Mouse (Mus musculus) adrenal gland, postnatal 36 days (tissue): ENCODE measurements around the gene Arhgef39. TPM values are rescaled to one million over a fixed set of nuclear protein-coding genes. Genes with fewer than 3 reads are reported as not detected.
"Not testable (repeated sequence)": the region's sequence is repeated elsewhere in the genome, so short reads cannot be mapped to it uniquely, and the experiment has no call there.

Experiments used
- DNase-seq, 2 experiments: peaks; one replicate each; pipeline ENCODE4 v3.0.0; 2021; ENCODE audit warnings: mixed read lengths in 1 of 2
- total RNA-seq, 2 experiments: library from RNA; stranded (reverse); gene quantifications; 2 replicates each; pipeline ENCODE4 v1.2.3; 2021

The Arhgef39 gene
- total RNA-seq, 2 experiments from 2014 or later: 2.6 to 3.5 TPM

DNA sequence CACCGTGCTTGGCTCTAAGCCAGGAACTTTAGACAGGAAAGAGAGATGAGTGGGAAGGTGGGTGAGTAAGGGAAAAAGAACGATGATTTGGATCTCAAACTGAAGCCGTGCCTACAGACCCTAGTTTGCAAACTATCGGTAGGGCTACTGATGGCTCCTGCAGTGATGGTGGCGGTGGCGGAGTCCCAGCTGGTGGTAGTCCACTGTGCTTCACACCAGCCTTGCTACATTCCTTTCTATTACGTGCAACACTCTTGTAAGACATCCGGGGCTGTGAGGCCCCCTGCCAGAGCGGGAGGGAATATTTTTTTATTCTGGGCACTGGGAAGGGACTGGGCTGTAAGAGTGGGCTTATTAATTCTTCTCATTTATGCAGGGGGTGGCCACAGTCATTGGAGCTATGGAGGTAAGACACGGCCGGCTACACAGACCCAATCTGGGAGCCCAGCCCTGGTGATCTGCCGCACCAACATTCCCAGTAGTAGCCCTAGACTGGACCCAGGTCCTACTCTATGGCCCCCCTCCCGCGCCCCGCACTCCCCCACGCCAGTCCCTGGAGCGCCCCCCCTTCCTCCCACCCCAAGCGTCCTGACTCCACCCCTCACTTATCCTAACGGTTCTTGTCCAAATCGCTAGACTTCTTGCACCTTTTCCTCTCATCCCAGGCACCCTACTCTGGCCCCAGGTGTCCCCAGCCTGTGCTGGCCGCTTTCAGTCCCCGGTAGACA, 8.6 kb upstream of the Arhgef39 start:
- peak in 1 of 2 experiments; percentile 15 for DNase-seq

DNA sequence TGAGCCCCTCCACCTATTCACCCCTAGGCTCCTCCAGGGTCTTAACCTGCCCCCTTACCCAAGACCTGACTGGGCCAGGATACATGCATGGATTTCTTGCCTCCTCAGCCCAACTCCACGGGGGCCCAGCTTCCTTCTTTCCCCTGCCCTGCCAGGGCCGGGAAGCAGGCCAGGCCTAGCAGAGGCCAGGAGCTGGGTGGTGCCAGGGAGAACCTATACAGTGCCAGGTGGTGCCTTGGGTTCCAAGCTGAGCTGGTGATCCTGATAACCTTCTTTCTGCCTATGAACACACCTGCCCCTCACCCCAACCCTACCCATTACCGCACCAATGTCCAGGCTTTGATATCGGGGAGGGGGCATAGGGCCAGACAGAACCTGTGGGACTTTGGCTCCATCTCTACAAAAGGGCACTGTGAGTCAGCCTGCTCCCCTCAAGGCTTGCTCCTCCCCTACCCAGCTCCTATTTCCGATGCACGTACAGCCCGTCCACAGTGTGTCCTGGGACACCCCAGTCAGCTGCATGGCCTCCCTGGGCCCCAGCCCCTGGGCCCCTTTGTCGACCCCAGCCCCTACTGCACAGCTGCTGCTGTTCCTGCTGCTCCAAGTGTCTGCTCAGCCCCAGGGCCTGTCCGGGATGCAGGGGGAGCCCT, 7.2 kb upstream of the Arhgef39 start, which contains the start of gene Car9:
Car9 (plus strand) TSS at position 431 of the 650 bp plus-strand sequence.
- peak in 1 of 2 experiments; percentile 25 for DNase-seq

DNA sequence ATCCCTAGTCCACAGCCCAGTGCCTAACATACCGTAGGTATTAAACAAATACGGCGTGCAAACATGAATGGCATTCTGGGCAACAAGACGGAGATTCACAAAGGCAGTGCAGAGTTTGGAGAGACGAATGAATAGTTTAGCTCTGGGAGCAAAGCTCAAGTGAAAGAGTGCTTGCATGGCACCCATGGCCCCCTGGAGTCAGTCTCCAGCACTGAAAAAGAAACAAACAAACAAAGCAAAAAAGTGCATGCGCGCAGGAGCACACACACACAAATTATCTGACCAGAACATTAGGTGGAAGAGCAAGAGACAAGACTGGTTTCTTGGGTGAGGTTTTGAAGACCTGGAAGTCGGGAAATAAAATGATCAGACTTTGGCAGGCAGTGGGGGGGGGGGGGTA, 6.6 kb upstream of the Arhgef39 start:
- no peak for DNase-seq

DNA sequence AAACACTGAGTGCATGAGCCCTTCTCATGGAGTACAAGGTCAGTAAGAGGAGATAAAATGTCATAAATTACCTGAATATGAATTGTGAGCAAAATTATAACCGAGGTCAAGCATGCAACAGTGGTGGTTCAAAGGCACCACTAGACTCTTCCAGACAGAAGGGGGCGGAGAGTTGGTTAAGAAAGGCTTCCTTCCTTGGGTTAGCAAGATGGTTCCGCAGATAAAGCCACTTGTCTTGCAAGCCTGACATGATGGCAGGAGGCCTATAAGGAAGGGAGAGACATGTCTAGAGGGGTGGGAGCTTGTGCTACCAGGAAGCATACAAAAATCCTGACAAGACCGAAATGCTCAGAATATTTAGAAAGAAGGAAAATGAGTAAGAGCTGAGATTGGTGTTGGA, 4.8 kb upstream of the Arhgef39 start:
- DNase-seq: no peak

DNA sequence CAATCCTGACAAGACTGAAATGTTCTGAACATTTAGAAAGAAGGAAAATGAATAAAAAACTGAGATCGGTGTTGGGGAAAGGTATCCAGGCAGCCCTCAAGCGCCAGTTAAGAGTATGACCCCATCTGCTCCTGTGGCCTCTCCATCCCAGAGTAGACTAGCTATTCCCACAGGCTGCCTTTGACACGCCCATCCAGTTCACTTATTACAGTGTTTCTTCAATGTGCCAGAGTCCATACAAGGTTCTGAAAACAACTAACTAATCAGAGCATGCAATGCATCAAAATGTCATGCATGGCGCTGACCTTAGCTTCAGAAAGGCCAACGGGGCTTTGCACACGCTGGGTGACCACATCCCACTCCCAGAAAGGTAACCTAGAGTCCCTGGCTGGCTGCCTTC, 4.0 kb upstream of the Arhgef39 start:
- DNase-seq: no peak

DNA sequence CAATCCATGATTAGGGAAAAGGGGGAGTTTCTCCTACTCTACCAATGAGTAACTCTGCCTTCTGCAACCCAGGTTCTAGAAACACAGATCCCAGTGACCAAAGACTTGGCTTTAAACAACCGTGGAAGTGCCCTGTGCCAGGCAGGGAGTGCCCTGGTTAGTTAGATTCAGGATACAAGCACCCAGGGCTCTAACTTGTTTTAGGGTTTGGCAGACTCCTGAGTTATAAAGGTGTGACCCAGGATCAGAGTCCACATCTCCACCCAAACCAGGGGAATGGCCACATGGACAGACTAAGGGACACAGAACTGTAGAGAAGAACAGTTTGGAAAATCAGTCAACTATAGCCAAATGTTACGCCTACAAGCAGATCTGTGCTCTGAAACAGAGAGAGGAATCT, 3.5 kb upstream of the Arhgef39 start:
- no peak for DNase-seq

DNA sequence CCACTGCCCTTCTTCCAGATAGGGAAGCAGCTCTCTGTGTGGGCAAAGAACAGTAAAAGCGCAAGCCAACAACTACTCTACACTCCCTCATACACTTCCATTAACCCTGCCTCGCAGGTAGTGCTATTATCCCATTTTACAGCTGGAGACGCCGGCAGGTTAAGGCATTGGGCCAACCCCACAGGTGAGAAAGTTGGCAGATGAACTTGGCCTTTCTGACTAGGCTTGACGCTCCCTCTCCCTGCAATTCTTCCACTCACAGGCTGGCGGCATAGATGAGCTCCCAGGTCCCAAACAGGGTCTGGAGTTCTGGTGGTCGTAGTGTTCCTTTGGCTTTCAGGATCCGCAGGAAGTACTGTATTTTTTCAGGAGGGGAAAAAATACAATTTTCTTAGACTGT, 512 bp downstream of the Arhgef39 start:
- peak in 1 of 2 experiments; percentile 22 for DNase-seq

DNA sequence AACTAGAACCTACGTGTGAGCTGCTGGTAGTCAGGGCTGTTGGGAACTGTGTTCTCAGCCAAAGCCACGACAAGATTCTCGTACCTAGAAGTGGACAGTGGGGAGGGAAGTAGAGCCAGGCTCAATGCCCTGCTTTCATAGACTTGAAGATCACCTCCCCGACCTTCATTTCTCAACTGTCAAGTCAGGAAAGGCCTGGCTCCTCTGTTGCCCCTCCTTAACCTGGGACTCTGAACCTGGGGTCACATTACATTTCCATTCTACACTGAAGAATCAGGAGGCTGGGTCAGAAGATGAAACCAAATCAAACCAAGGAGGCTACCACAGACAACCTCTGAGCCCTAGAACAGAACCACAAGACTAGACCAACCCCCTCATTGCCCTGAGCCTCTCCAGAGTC, 1.5 kb downstream of the Arhgef39 start:
- DNase-seq: no peak

DNA sequence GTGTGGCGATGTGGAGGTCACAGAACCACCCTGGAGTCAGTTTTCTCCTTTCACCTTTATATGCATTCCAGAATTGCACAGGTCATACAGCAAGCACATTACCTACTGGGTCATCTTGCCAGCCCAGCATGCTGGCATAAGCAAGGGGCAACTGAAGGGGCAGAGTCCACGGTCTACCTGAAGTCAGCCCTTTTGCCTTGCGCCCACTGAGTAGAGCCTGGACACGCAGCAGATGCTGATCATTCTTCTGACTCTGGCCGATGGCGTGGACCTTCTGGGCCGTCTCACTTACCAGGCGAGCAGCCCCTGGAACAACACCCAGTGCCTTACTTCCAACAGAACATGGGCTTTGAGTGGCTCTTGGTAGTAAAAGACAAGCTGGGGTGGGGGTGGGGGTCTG, 2.1 kb downstream of the Arhgef39 start:
- no peak for DNase-seq

DNA sequence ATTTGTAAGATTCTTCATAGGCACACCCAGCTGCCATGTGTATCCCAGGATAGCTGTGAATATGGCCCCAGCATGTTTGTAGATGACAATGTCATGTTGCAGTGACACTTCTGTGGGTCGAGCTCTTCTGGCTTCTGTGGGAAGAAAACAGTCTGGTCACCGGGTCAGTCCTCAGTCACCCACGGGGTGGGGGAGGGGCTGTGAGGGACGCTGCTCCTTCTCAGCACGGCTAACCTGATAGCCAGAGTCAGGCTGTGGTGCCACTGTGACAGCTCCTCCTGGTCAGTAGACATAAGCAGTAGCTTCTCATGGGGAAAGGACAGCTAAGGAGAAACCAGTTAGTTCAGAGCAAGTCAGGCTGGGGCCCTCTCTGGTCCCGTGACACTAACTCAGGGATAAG, 2.9 kb downstream of the Arhgef39 start:
- DNase-seq: no peak

DNA sequence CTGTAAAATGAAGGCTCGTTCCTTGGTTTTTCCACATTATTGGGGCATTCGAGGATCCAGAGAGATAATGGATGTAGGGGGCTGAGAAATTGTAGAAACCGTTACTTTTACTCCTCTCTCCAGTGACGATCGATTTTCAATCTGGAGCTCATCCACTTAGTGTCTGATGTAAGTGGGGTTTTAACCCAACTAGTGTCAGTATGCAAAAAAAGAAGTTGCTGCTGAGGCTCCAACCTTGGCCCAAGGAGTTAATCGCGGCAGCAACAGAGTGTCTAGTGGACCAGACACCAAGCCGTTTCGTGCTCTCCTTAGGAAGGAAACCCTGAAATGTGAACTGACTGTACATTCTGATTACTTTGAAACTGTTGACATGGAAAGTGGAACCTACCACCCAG, 5.7 kb downstream of the Arhgef39 start:
- DNase-seq: no peak

DNA sequence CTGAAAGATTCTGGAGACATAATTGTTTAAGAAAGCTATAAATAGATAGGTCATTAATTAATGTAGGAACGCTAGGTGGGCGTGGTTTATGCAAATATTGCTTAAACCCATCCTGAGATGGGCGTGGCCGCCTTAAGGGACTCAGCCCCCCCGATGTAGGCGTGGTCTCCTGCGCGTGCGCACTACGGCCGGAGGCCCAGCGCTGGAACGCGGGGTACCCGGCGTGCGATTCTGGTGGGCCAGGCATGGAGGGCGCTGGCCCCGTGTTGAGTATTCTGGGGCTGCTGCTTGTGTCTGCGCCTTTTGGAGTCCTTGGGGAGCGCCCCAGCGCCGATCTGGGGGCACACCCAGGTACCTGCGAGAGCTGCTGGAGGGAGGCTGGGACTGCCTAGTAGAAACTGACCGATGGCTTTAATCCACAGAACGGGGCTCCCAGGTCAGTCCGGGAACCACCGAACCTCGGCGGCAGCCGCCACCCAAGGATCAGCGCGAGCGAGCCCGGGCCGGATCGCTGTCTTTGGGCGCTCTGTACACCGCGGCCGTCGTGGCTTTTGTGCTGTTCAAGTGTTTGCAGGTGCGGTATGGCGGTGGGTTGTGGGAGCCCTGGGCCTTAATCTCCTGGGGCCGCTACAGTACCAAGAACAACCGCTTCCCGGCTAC, 6.2 kb downstream of the Arhgef39 start:
- peak; percentile 97 to 98 for DNase-seq

DNA sequence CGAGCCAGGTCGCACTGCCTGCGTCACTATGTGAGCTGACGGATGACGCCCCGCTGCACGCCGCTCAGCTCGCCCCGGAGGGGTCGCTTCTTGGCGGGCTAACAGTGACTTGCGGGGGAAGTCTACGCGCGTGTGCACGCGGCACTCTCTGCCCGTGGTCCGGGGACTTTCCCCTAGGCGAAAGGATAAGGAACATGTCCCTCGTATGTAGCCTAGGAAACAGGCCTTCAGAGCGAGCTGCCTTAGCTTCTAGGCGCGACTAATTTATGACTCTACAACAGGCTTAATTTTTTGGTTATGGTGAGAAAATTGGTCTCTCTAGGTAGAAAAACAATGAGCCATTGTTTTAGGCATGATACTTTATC, 6.7 kb downstream of the Arhgef39 start, which contains the start of gene Ccdc107:
Ccdc107 (plus strand) TSS at position 80 of the 365 bp plus-strand sequence.
- peak; percentile 94 for DNase-seq

DNA sequence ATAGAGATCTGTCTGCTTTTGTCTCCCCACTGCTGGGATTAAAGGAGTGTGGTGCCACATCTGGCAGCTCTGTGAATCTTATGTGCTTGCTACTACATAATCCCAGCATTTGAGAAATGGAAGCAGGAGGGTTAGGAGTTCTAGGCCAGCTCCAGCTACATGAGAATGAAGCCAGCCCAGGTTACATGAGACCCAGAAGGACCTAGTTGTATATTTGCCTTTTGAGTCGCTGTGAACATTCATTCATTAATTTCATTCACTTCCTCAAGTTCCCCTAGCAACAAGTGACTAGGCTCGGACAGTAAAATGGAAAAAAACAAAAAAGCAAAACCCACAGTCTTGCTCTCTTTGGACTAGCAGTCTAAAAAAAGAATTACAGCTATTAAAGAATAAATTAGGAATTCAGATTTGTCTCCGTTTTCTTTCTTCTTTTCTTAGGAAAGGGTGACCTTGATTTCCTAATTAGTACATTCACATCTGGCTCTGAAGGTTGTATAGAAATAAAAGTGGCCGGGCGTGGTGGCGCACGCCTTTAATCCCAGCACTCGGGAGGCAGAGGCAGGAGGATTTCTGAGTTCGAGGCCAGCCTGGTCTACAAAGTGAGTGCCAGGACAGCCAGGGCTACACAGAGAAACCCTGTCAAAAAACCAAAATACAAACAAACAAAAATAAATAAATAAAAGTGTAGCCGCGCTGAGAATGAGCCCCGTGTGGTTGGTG, 7.2 kb downstream of the Arhgef39 start:
- DNase-seq: no peak

DNA sequence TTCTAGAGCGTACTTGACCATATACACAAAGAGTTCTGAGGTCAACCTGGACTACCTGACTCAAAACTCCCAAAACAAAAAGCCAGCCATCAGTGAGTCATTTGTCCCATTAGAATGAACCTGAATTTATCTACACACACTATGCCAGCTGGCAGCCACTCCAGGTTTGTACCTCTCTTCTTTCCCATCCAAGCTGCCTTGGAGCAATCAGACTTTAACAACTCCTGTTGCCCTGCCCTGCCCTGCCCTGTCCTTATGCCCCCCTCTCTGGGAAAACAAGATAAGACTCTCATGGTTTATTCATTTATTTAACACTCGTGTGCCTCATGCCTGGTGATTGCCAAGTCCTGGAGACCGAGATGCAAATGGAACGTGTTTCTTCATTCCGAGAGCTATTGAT, 8.7 kb downstream of the Arhgef39 start:
- DNase-seq: no peak

DNA sequence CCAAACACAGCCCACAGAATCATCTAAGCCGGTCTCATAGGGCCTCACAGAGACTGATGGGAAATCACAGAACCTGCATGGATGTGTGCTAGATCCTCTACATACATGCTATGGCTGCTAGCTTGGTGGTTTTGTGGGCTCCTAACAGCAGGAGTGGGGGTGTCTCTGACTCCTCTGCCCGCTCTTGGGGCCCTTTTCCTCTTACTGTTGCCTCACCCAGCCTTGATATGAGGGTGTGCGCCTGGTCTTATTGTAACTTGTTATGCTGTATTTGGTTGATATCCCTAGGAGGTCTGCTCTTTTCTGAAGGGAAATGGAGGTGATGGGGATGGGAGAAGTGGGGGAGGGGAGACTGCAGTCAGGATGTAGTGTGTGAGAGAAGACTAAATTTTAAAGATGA, 9.9 kb downstream of the Arhgef39 start:
- DNase-seq: no peak

DNA sequence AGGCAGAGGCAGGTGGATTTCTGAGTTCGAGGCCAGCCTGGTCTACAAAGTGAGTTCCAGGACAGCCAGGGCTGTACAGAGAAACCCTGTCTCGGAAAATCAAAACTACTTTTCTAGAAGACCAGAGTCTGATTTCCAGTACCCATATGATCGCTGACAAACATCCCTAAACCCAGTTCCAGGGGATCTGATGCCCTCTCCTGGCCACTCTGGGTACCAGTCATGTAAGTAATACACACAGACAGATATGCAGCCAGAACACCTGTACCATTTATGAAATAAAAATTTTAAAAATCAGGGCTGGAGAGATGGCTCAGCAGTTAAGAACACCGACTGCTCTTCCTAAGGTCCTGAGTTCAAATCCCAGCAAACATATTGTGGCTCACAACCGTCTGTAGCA, 13.8 kb downstream of the Arhgef39 start:
- not testable (repeated sequence) for DNase-seq

DNA sequence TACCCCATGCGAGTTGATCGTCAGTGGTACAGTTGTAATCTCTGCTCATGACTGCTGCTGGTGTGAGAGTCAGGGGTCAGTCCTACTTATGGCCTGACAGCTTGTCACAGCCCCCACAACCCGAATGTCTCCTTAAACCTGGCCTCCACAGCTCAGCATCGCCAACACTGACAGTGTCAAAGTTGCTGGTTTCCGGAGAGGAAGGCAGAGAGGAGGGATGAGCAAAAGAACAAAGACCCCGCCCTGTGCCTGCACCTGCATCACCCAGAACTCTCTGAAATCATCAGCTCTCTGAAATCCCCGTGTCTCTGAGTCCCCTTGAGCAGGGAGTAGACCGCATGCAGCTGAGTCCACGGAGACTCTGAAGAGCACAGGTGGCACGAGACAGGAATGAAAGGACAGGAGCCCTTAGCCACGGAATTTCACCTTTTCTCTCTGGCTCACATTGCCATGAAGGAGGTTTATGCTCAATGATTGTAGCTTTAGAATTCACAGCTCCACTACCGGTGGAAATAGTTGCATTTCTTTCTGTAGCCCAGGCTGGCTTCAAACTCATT, 15.9 kb downstream of the Arhgef39 start, which contains the start of gene Sit1:
Sit1 (minus strand) TSS at position 200 of the 557 bp plus-strand sequence.
- no peak for DNase-seq

DNA sequence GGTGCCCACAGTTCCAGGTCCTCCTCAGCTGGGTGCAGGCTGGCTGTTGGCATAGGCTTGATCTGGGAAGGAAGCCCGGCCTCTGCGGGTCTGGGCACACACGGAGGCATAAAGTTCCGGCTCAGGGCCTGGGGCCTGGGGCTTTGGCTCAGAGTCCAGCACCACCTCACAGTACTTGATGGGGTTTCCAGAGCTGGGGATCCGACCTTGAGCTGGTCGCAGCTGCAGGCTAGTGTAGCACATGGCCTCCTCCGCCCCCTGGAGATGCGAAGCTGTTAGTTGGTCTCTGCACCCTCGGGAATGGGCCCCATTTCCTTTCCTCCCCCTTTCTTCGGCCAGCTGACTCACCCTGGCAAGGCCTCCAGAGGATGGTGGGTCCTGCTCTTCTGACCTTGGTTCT, 16.9 kb downstream of the Arhgef39 start:
- peak; percentile 66 to 68 for DNase-seq

DNA sequence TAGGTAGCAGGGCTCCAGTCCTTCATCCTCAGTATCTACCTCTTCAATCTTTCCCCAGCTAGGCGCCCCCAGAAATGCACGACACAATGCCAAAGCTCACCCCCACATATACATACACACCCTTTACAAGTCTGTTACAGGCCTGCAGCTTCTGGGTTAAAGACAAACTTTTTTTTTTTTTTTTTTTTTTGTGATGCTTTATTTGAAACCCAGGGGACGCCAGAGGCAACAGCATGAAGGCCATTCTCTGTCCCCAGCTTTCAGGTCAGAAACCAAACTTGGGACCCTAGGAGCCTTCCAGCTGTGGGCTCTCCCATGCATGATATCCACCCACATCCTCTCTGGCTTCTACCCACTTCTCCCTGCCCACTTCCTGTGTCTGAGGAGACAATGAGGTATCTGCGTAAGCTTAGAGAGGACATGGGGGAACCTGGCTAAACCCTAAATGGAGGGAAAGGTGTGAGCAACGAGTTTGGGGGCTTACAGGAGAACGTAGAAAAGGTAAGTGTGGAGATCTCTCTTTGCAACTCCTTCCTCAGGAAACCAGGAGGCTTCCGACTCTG, 17.5 kb downstream of the Arhgef39 start:
- no peak for DNase-seq

DNA sequence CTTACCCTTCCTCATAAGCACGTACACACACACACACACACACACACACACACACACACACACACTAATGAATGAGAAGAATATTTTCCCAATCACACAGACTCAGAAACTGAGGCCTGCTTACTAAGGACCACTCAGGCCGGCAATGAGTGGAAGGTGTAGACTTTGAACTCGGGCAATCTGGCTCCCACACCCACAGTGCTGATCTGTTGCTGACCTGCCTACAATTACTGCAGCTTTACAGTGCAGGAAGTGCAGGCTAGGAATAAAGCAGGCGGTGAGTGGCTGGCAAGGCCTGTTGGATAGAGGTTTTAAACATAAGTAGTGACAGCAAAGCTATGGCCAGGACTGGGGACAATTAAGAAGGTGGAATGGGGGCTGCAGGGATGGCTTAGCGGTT, 18.5 kb downstream of the Arhgef39 start:
- DNase-seq: no peak
